Mouse (Mus musculus): ENCODE data around the gene Pafah2. TPM values are rescaled to one million over a fixed set of nuclear protein-coding genes. Genes with fewer than 3 reads are reported as not detected.
"Not testable (repeated sequence)": the region's sequence is repeated elsewhere in the genome, so short reads cannot be mapped to it uniquely, and the experiment has no call there.

The Pafah2 gene
- total RNA-seq, 2 experiments from 2014 or later, result 15.2 to 17.8 TPM

DNA sequence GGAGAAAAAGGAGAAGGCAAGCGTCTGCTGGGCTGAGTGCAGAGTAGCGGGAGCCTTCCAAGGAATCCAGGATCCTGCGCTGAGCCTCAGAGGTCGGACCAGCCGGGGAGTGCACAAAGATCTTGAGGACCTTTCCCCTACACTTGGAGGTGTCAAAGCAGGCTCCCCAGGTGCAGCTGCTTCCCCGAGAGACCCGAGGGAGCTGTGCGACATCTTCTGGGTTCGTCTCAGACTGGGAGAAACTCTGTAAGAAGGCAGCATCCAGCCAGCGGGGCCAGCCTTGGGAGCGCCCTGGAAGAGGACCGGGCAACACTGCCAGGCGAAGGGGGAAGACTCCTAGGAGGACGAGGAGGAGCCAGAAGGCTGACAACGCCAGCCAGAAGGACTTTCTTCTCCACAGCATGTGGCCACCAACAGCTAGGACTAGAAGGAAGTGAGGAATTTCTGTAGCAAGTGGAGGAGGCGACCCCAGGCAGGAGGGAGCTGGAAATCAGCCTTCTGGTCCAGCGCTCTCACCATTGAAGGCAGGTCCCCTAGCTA is 24.7 kb upstream of the Pafah2 start:
- no peak for DNase-seq (ENCODE audit: low spot score in 2 of 2)

- peak; percentile 69 to 74 for DNase-seq (ENCODE audit: low spot score in 2 of 2)
Observed at GRCm38 (mm10) chr4:134372294-134372747, 23.8 kb upstream of the Pafah2 start.

DNA sequence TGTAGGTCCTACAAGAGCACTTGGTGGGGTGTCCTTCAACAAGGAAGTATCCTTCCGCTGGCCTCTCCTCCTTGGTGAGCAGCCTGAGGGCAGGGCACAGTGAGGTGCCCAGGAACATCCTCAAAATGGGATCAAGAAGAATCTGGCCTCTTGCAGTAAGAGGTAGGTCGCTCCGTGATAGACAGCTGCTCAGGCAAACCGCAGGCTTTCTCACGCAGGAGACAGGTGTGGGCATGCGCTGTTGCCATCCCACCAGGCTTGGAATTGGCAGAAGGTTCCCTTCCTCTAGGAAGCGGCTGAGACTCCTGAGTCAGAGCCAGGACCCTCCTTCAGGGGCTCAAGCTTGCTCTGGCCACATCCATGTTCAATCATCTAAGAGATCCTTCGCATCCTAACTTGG is 22.8 kb upstream of the Pafah2 start:
- no peak for DNase-seq (ENCODE audit: low spot score in 2 of 2)

GRCm38 (mm10) chr4:134374306-134374705 is 21.8 kb upstream of the Pafah2 start:
- no peak for DNase-seq (ENCODE audit: low spot score in 2 of 2)

DNA sequence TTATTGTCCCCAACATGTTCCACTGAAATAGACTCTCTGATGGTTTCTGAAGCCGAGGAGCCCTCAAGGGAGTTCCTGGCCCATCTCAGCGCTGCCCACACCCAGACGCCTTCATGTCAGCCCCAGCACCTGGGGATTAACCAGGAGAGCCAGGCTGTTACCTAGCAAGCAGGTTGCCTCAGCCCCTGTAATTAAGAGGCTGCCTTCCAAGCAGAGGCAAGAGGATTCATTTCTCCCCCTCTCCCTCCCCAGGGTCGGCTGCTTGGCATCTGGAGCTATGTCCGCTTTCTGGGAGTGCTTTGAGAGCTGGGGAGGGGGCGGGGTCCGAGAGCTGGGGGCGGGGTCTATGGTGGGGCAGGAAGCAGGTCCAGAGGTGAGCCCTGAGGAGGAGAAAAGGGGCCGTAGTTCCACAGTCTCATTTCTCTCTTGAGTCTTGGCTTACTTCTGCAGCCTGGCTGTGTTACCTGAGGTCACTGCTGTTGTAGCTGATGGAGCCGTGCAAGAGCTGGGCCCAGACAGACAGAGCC is 18.0 kb upstream of the Pafah2 start:
- no peak for DNase-seq (ENCODE audit: low spot score in 2 of 2)

DNA sequence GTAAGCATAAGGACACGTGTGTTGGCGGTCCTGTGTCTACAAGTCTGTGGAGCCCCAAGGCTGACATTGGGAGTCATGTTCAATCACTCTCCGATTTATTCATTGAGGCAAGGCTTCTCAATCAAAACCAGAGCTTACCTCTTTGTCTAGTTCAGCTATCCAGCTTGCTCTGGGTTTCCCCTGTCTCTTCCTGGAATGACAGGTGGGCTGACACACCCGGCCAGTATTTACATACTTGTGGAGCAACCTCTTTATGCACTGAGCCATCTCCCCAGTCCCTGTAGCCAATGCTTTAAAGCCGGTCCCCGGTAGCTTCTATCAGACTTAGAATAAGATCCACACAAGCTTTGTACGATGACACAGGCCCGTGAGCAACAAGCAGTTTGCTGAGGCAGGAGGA is 16.6 kb upstream of the Pafah2 start:
- DNase-seq (ENCODE audit: low spot score in 2 of 2), result no peak

- not testable (repeated sequence) for DNase-seq (ENCODE audit: low spot score in 2 of 2)
Observed at GRCm38 (mm10) chr4:134383750-134384149, 12.4 kb upstream of the Pafah2 start, which contains the start of gene Extl1. Gene Extl1, minus strand, starts transcription at chr4:134383850.

DNA sequence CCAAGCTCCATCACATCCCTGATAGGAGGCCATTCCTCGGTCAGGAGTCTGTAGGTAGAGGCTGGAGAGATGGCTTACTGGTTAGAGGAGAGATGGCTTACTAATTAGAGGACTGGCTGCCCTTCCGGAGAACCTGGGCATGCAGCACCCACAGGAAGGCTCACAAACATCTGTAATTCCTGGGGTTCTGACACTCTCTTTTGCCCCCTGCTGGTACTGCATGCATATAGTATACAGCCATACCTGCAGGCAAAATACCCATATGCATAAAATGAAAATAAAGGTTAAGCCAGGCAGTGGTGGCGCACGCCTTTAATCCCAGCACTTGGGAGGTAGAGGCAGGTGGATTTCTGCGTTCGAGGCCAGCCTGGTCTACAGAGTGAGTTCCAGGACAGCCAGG is 8.9 kb upstream of the Pafah2 start:
- DNase-seq (ENCODE audit: low spot score in 2 of 2), result no peak

- peak; percentile 75 to 76 for DNase-seq (ENCODE audit: low spot score in 2 of 2)
Observed at GRCm38 (mm10) chr4:134388397-134388796, 7.7 kb upstream of the Pafah2 start.

- DNase-seq (ENCODE audit: low spot score in 2 of 2), result no peak
Observed at GRCm38 (mm10) chr4:134391636-134392035, 4.5 kb upstream of the Pafah2 start.

GRCm38 (mm10) chr4:134392595-134392994 is 3.5 kb upstream of the Pafah2 start:
- no peak for DNase-seq (ENCODE audit: low spot score in 2 of 2)

GRCm38 (mm10) chr4:134393026-134393425 is 3.1 kb upstream of the Pafah2 start:
- DNase-seq (ENCODE audit: low spot score in 2 of 2), result no peak

GRCm38 (mm10) chr4:134395142-134395541 is 978 bp upstream of the Pafah2 start:
- no peak for DNase-seq (ENCODE audit: low spot score in 2 of 2)

DNA sequence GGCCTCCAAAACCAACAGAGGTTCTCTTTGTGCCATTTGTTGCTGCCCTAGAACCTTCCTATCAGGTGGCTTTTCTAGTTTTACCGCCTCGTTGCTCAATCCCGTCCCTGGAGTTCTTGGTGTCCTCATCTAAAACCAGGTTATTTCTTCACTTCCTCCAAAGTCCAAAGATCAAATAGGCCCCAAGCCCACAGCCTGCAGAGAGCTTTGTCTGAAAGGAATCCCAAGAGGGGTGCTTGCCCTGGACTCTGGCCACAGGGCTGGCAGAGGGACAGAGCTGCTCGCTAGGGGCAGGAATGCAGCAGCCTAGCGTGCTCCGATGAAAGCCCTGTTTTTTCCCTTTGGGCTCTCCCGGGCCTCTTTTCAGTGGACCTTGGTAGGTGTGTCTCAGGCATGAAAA is 1.0 kb downstream of the Pafah2 start:
- DNase-seq (ENCODE audit: low spot score in 2 of 2), result peak in 1 of 2 experiments; percentile 52

DNA sequence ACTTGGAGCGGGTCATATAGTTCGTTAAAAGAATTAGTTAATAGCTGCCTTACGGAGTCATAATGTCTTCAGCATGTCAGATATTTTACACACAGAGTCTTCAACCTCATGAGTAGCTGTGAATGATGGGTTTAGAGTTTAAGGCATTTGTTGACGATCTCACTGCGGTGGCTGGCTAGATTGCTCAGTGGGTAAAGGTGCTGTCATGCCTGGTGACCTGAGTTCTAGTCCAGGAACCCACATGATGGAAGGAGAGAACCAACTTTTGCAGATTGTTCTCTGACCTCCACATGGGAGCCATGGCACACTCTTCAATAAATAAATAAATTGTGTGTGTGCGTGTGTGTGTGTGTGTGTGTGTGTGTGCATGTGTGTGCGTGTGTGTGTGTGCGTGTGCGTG is 1.6 kb downstream of the Pafah2 start:
- DNase-seq (ENCODE audit: low spot score in 2 of 2), result no peak

DNA sequence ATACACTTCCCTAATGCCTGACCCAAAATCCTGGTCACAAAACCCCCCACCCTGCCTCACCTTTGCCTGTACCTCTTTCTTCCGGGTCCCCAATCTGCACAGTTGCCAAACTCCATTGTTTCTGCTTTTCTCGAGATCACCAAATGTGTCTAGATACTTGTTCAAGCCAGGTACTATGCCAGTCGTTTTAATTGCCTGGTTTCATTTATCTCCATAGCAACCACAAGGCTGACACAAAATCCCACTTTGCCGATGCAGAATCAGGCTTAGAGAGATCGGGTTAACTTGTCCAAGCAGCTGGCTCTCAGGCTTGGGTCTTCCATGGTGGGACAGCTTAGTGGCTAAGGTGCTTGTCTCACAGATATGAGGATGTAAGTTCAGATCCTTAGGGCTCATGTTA is 4.1 kb downstream of the Pafah2 start:
- no peak for DNase-seq (ENCODE audit: low spot score in 2 of 2)

DNA sequence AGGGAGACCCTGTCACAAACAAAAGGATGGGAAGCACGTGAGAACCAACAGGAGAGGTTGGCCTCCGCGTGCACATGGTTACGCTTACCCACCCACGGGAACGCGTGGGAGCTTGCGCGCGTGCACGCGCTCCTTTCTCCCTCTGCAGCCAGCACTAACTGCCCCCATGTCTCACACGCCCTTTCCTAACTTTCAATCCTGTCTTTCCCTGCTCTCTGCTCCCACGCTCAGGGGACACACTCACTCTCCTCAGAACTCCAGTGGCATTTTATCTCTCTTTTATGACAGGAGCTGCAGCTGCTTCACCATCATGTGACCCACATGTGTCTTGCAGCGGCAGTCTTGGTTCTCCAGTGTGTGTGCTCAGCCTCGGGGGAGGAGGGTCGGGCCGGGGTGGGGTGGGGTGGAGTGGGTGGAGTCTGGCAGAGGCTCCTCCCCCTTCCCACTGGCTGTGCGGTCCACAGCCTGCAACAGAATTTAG is 5.1 kb downstream of the Pafah2 start:
- peak; percentile 31 to 49 for DNase-seq (ENCODE audit: low spot score in 2 of 2)

- no peak for DNase-seq (ENCODE audit: low spot score in 2 of 2)
Observed at GRCm38 (mm10) chr4:134401856-134402570, 5.9 kb downstream of the Pafah2 start.

GRCm38 (mm10) chr4:134402571-134403262 is 6.6 kb downstream of the Pafah2 start:
- no peak for DNase-seq (ENCODE audit: low spot score in 2 of 2)

- no peak for DNase-seq (ENCODE audit: low spot score in 2 of 2)
Observed at GRCm38 (mm10) chr4:134403721-134404120, 7.6 kb downstream of the Pafah2 start.

GRCm38 (mm10) chr4:134409286-134409685 is 13.2 kb downstream of the Pafah2 start:
- DNase-seq (ENCODE audit: low spot score in 2 of 2), result no peak

DNA sequence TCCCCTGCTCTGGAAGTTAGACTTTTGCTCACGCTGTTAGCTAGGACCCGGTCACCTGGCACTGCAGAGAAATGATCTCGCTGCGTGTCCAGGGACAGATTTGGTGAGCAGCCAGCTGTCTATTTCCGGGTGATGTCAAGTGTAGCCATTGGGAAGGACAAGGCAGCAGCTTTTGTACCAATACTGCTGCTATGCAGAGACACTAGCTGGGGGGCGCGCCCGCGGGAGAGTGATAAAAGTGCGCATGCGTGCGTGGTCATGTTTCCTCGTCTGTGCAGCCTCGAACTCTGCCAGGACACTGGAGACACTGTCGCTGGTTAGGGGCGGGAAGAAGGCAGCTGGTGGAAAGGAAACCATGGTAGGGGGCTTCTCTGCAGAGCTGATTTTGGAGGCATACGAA is 20.1 kb downstream of the Pafah2 start:
- no peak for DNase-seq (ENCODE audit: low spot score in 2 of 2)

Data from adrenal gland, adult 18-20 months (tissue).